Mouse (Mus musculus) layer of hippocampus, adult 9-11 months (tissue): Measurements from ENCODE around the gene Serpina3a.
A peak's percentile ranks its signal among the peaks of the same experiment; 100 is the strongest.

Experiments used
- DNase-seq: peaks from one replicate; pipeline ENCODE4 v3.0.0; 2022

Serpina3a gene

DNA sequence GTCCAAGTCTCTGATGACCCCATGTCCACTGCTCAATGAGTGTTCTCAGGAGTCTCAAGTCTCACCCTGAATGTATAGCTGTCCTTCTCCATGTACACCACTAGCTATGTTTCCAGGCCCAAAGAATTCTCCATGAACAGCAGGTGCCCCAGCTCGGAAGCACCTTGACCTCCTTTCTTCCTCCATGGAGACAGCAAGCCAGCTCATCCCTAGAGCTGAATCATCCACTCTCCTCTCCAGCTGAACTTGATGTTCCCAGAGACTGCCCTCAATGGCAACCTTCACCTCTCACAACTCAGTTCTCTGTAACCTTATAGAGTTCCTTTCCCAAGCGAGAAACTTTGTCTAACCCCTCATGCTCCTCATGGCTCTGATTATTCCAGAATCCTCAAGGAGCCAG lies 33.0 kb downstream of the Serpina3a start:
- no peak for DNase-seq

DNA sequence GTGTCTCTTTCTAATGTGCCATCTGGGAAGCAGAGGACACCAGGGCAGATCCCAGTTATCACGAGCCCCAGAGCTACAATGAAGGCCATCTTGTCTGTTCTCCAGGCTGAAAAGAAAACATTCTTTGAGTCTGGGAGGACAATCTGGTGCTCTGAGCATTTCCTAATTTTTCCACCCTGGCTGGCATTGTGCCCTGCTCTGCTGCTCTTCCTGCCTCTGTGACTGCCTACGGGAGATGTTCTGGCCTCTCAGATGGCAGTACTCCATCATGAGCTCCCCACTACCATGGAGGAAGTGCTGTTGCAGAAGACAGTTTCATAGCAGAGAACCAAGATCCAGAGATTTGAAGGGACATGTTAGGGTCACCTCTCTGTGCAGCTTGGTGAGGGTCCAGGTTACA lies 39.5 kb downstream of the Serpina3a start:
- DNase-seq: peak; percentile 38

DNA sequence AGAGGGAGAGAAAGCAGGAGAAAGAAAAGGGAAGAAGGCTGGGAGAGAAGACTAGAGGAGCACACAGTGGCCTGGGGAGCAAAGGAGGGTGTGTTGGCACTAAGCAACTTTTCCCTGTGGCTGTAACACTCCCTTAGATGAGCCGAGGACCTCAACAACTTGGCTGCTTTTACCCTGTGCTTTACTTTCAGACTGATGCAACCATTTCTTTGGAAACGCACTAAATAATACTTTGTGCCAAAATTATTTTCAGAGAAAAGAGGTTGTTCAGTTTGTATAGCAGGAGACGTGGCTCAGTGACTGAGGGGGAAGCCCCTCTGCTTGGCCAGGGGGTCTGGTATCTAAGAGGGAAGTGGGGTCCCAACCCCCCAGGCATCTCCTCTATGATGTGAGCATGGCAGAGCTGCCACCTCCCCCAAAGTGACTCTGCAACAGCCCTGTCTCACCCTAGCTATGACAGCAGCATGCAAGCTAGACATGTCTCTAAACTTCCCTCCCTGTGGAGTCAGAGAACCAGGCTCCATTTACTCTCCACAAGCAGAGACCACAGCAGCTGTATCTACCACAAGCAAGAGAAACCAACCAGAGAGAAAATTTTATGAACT lies 40.6 kb downstream of the Serpina3a start:
- no peak for DNase-seq

DNA sequence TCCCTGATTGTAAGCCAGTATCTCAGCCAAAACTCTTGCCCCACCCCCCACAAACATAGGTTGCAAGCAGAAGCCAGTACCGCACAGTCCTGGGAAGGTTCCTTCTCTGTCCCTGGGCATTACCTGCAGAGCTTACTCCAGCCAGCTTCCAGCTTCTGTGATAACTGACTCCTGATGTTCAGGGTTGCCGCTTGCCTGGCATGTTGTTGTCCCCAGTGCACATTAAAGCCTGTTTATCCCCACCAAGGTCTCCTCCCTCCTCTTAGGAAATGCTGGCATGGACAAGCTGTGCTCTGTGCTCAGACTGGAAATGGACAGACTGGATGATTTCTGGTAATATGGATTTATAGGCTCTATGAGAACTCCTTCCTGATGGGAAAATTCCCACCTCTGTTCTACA lies 41.1 kb downstream of the Serpina3a start, which contains the start of gene Serpina3c:
Gene Serpina3c, minus strand, starts transcription at position 215 of the 400 bp plus-strand sequence.
- no peak for DNase-seq
